Mouse (Mus musculus) kidney, adult 2 months (tissue): Measurements from ENCODE around the gene Atpaf1.

Experiments
- CTCF ChIP-seq: fragments of 200-500 bp; conservative IDR thresholded peaks from 2 replicates; pipeline ENCODE4 v1.5.1; 2011; ENCODE audit warnings: low read depth, mild to moderate bottlenecking, control low read depth, low read length, moderate library complexity, mixed read lengths; ENCODE audit not compliant: insufficient read depth, insufficient read length
- POLR2A ChIP-seq: fragments of 200-500 bp; IDR thresholded peaks from one replicate; pipeline ENCODE4 v1.6.1; 2011; ENCODE audit warnings: low read depth, low read length, control low read depth

- TF ChIP-seq POLR2A: no peak
- no peak for TF ChIP-seq CTCF
Measured at GRCm38 (mm10) chr4:115824178-115824577, 39.6 kb downstream of the Atpaf1 start.
